Mouse (Mus musculus): ENCODE measurements around the gene Slc17a8. TPM values are rescaled to one million over a fixed set of nuclear protein-coding genes. Genes with fewer than 3 reads are reported as not detected.
"Not testable (repeated sequence)": the region's sequence is repeated elsewhere in the genome, so short reads cannot be mapped to it uniquely, and the experiment has no call there.

Slc17a8 gene
- total RNA-seq, 2 experiments from 2014 or later, result 4.2 to 5.4 TPM

DNA sequence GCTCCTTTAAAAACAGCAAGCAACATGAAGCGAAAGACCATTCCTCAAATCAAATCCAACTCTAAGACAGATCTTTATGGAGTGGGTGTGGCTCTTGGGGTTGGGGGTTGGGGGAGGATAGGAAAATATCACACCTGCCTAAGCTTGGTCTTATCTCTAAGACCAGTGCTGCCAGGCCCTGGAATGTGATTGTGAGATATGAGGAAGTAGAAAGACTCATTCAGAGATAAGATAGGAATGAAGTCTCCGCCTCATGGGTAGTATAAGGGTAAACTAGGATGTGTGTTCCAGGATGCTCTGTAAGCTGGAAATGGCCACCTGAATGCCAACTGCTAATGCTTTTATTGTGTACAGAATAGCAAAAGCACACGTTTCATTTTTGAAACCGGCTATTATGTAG is 26.7 kb downstream of the Slc17a8 start:
- DNase-seq, result no peak

DNA sequence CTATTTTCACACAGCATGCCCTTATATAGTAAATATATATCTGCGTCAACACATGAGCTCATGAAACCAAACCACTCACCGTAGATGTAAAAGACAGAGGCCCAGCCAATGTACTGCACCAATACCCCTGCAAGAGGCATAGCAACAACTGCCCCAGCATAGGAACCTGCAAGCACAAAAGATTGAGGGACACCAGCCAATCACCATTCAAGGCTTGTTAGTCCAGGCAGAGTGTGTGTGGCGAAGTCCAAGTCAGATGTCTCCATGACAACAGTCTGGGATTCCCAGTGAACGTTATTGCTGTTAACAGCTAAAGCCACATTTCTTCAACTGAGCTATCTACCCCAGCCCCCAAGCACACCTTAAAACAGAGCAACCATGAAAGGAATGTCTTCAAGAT is 28.3 kb downstream of the Slc17a8 start:
- intact Hi-C loops (cut with DNase I), result no loop called here
- DNase-seq, result no peak

More for the DNA sequence above, 26.7 kb downstream of the Slc17a8 start:
- intact Hi-C loops (cut with DNase I), result no loop called here

DNA sequence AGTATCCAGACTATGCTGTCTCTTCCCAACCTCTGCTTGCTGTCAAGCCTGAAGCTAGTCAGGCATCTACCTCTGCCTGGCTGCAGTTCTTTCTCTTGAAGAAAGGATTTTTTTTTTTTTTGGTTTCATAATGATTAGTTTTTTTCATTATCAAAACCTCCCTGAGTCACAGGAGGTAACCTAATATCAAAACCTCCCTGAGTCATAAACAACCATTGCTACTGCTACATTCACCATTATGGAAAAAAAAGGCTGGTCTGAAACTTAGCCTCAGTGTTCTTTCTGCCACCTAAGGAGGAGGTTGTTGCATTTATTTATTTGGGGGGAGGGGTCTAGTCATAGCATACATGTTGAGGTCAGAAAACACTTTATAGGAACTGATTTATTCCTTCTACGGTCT is 31.2 kb downstream of the Slc17a8 start:
- no peak for DNase-seq
- intact Hi-C loops (cut with DNase I), result no loop called here

DNA sequence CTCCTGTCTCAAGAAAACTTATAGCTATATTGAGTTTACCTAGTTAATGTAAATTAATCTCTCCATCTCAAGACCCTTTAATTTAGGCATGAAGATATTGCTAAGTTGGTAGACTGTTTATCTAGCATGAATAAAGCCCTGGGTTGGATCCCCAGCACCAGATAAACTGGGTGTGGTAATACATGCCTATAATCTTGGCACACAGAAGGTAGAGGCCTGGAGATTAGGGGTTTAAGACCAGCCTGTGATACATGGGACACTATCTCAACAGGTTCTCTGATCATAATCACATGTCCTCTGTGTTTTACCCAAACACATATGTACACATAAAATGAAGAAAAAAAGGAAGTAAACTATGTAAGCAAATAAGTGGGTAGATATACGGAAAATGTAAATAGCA is 32.3 kb downstream of the Slc17a8 start:
- intact Hi-C loops (cut with DNase I), result no loop called here
- no peak for DNase-seq

DNA sequence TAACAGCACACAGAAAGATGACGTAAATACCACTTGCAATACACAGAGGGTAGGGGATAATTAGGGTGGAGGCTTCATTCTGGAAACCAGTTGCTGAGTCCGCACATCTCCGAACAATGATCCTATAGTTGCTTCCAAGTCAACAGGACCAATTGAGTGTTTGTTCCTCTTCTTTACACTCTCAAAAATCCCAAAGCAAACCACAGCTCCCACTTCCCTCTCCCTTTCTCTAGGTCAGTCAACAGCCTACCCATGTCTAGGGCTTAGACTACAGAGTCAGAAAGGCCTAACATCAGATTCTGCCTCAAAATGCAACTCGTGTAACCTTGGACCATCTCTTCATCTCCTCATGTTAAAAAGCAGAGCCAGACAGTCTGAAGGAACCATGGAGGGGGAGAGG is 36.3 kb downstream of the Slc17a8 start:
- no peak for DNase-seq
- intact Hi-C loops (cut with DNase I), result no loop called here

DNA sequence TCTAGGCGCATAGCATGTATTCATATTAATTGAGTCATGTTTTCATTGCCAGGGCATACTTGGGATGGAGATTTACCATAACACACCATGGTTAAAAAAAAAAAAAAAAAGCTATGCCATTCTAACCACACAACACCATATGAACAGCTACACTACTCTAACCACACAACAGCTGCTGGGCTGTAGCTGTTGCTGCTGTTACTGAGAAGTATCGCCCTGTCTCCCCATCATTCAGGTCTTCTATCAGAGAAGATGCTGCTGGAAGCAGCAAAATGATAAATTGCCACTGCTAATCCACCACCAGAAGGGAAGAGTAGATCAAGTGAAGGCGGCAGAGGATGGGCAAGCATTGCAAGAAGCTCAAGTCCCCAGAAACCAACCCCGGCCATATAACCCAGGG is 42.3 kb downstream of the Slc17a8 start:
- intact Hi-C loops (cut with DNase I), result no loop called here
- no peak for DNase-seq

DNA sequence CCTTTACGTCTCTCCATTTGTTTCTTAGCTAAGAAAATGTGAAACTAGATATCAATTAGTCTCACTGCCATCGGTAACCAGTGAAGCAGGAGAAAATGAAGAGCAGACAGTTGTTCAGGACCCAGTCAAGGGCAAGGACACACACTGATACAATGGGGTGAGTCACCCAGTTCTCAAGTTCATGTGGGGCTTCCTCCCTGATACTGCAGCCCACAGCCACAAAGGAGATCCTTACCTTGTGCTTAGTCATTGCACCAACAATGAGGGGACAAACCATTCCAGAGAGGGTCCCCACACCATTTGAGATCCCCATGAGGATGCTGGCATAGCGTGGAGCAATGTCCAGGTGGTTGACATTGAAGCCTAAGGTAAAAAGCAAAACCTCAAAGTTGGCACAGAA is 43.4 kb downstream of the Slc17a8 start:
- intact Hi-C loops (cut with DNase I), result no loop called here
- DNase-seq, result no peak

DNA sequence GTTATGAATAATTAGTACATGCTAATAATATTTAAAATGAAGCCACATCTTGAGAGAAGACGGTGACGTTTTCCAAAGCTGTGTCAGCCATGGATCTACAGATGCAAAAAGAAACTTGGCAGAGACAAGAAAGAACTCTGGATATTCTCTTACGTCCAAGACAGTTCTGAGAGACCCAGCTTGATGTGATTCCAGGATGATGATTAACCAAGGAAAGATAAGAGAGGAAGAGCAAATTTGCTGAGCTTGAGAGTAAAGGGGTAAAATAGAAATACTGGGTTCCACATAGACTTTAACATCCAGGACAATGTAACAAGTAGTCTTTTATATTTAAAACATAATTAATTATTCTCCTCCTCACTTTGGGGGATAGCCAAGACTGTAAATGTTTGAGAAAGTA is 47.6 kb downstream of the Slc17a8 start:
- no peak for DNase-seq
- intact Hi-C loops (cut with DNase I), result no loop called here

DNA sequence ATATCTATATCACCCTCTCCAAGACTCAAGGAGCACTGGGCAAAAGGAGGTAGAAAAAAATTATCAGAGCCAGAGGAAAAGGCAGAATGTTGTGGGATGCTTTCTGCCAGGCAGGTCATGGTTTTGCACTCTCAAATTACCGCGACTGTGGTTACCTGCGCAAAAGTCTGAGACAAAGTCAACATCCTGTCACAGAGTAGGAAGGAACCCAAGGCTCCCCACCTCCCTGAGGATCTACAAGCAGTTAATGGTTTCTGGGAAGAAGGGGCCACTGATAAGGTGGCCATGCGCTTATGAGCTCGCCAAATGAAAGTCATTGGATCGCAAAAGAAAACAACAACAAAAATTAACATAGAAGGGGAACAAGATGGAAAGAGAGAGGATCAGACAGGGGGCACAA is 48.1 kb downstream of the Slc17a8 start:
- intact Hi-C loops (cut with DNase I), result no loop called here
- no peak for DNase-seq

DNA sequence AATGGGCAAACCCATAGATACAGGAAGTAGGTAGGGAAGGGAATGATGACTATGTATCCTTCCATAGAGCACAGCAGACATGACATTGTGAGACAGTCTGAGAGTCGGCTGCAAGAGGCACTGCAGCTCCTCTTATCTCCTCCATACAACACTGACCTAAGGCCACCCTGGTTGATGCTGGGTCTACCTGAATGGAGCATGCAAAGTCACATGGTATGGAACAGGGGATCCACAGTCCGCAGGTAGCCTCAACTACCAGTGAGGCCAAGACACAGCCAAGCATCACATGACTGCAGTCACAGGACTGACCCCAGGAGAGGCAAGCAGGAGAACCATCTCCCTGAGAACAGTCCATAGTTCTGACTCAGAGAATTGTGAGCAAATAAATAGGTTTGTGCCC is 53.7 kb downstream of the Slc17a8 start:
- intact Hi-C loops (cut with DNase I), result no loop called here
- no peak for DNase-seq

DNA sequence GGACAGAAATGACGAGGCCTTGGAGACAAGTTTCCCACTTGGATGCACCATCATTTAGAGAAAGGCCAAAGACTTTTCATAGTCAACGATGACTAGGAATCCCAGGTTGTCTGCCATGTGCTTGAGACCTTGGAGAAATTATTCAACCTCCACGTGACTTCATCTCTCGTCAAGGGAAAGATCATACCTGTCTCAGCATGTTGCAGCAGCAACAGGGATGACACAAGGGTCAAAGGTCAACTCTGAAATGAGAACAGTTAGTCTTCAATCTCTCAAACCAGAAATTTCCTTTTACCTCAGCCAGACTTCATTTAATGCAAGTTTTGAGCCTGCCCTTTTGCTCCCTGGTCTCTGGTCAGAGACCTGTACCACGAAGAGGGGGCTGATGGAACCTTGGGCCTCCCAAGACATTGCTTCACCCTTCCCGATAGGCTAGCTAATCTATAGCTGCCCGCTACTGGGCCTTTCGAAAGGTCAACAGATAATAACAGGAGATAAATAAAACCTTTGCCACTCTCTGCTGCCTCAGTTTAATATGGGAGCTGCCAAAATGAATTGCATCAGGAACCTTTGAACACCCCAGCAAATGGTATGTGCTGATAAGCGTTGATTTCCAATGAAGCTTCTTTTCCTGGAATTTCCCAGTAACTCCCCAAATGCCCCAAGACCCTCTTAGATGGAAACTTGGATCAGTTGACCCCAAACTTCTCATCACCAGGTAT is 55.6 kb downstream of the Slc17a8 start:
- intact Hi-C loops (cut with DNase I), result no loop called here
- no peak for DNase-seq

DNA sequence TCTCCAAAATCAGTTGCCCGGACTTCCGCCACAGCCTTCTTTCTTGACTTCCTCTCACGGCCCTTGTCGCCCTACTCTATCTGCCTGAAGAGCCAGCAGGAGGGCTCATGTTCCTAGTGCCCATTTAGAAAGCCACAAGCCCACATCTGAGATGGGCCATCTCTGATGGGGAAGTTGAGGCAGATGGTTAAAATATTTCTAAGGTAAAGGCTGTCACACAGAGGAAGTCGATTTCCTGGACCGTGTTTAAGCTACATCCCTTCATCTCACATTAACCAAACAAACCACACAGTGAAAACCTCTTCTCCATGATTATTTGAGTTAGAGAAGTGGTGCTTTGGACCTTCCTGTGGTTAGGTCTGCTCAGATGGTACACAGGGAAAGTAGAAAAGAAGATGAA is 58.9 kb downstream of the Slc17a8 start:
- no peak for DNase-seq
- intact Hi-C loops (cut with DNase I), result no loop called here

DNA sequence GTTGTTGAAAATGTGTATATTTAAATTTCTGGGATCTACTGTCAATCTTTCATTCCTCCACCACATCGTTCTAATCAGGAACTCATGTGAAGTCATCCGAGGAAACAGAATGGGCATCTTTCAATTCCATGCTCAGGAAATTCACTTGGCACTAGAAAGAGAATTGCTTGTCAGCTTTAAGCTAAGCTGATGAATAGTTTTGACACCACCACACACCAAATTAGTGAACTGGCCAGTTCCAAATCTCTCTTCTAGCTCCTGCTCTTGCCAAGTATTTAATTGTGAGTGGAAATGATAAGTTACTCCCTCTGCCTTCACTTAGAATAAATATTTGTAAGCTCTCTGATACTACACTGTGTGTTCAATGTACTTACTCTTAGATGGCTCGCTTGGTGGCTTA is 61.7 kb downstream of the Slc17a8 start:
- no peak for DNase-seq

DNA sequence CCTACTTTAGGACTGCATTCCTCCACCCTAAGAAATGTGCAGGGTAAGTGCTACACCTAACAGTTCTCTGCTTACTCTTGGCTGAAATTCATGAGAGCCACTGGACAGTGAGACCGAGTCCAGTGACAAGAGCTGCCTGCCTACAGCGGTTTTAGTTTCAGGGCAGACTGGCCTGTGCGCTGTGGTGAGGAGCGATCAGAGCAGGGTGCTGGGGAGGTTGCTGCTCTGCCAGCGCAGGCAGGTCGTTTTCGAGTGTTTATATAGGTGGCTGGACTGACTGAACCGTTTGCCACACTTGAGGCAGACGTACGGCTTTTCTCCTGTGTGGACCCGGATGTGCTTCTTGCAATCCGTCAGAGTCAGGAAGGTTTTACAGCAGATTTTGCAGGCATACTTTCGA is 66.2 kb downstream of the Slc17a8 start:
- intact Hi-C loops (cut with DNase I), result loop anchor here (5.0 kb wide), 1 partner anchor 67 kb away; the partner anchor contains the start of gene Slc17a8
- not testable (repeated sequence) for DNase-seq

More for the DNA sequence above, 61.7 kb downstream of the Slc17a8 start:
- intact Hi-C loops (cut with DNase I), result no loop called here

DNA sequence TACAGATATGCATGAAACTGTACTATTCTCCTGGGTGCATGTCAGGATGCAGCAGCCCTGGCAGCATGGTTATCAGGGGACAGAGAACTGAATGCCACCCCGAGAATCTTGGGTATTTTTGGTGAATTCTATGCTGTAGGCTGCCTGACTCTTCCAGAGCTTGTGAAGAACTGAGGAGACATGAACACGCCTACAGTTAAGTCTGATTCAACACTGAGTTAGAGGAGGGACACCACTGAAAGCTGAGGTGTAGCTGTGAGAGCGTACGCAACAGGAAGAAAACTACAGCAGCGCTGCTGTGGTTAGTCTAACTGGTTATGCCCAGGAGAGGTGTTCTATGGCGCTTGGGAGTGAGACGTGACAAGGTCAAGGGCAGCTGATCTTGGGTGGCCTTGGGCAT is 67.2 kb downstream of the Slc17a8 start:
- intact Hi-C loops (cut with DNase I), result loop anchor here (5.0 kb wide), 1 partner anchor 68 kb away; the partner anchor contains the start of gene Slc17a8
- not testable (repeated sequence) for DNase-seq

DNA sequence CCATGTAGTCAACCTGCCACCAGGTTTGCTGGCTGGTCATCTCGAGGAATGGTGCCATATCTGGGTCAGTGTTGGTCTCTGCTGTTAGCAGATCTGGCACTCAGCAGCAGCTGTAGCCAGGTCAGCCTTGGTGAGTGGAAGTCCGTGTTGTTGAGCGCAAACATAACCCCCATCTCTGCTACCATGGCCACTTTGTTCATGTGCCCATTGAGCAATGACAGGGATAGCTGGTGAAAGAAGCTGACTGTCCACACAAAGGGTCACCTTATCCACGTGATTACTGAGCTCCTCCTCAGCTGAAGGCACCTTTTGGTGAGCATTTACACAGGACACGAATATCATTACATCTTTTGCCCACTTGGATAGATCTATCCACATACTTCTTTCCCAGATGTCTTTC is 68.0 kb downstream of the Slc17a8 start:
- intact Hi-C loops (cut with DNase I), result loop anchor here (5.0 kb wide), 1 partner anchor 69 kb away; the partner anchor contains the start of gene Slc17a8

DNA sequence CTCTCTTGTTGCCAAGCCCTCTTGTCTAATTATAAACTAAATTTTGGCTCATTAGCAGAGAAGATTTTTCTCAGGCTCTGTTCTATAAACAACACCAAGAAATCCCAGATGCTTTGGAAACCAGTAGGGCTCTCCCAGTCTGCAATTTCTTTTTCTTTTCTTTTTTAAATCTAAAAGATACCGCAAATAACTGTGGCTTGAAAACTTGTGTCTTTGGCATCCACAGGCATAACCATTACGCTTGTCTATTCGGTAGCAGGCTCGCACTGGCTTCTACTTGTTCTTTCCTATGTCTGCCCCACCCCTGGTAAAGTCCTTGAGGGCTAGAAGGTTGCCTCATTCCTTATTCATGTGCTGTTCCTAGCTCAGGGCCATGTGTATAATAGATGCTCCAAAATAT is 69.4 kb downstream of the Slc17a8 start:
- intact Hi-C loops (cut with DNase I), result loop anchor here (5.0 kb wide), 1 partner anchor 71 kb away; the partner anchor contains the start of gene Slc17a8
- no peak for DNase-seq

More for the DNA sequence above, 68.0 kb downstream of the Slc17a8 start:
- no peak for DNase-seq

DNA sequence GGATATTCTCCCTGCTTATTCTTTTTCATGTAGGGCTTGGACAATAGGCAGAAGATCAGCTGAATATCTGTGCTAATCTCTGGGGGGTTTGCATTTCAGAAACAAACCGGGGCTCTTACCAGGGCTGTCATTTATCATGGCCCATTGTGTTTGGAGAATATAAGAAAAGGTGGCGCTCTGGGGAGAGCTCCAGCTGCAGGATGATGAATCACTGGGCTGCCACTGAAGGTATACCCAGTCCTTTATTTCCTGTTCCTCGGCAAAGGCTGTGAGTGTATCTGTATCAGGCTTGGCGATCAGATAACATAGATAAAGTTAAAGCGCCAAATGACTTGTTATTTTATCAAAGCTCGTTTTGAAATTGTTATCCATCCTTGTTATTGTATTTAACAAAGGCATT is 73.0 kb downstream of the Slc17a8 start:
- intact Hi-C loops (cut with DNase I), result no loop called here
- DNase-seq, result no peak

DNA sequence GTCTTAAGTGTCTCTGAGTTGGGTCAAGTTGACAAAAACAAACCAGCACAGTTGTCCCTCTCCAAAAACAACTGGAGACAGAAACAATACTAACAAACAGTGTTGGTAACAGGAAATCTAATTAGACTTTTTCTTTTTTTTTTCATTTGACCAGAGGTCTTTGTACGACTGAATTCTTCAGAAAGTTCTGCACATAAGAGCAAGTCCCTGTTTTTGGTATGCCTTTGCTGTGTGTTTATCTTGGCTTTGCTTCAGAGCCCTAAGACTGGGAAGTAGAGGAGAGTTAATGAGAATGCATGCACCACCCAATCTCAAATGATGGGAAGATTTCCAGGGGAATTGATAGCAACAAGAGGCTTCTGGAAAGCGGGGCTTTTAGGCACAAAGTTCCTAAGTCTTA is 74.1 kb downstream of the Slc17a8 start:
- intact Hi-C loops (cut with DNase I), result no loop called here
- DNase-seq, result no peak

DNA sequence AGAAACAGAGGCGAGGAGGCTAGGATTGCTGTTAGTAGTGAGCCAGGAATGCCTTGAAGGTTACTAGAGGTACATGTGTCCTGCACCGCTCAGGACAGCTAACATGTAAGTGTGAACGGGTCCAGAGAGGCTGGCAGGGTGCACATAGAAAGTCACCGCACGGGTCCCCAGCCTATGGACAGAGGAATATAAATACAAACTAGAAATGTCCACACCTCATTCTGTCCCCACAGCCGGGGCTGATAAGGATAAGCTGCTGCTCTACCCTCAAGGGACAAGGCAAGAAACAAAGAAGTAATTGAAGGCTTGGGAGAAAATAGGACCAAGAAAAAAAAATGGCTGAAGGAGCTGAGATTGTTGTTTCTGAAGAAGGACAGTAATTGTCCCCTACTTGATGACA is 77.2 kb downstream of the Slc17a8 start:
- DNase-seq, result no peak
- intact Hi-C loops (cut with DNase I), result no loop called here

DNA sequence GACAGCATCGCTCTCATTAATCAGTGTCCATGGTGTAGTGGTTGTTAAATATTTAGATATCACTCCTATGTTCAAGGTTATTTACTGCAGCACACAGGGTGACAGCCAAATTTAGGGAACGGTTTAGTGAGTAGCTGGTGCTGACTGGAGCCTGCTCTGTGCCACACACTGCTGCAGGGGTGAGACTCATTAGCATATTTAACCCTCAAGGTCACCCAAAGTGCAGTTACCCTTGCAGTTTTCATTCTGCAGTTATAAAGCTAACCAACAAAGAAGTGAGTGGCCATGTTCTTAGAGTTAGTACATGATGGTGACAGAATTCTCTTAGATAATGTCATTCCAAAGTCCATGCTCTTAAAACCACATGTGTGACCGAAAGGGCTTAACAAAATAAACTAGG is 78.7 kb downstream of the Slc17a8 start:
- DNase-seq, result no peak

DNA sequence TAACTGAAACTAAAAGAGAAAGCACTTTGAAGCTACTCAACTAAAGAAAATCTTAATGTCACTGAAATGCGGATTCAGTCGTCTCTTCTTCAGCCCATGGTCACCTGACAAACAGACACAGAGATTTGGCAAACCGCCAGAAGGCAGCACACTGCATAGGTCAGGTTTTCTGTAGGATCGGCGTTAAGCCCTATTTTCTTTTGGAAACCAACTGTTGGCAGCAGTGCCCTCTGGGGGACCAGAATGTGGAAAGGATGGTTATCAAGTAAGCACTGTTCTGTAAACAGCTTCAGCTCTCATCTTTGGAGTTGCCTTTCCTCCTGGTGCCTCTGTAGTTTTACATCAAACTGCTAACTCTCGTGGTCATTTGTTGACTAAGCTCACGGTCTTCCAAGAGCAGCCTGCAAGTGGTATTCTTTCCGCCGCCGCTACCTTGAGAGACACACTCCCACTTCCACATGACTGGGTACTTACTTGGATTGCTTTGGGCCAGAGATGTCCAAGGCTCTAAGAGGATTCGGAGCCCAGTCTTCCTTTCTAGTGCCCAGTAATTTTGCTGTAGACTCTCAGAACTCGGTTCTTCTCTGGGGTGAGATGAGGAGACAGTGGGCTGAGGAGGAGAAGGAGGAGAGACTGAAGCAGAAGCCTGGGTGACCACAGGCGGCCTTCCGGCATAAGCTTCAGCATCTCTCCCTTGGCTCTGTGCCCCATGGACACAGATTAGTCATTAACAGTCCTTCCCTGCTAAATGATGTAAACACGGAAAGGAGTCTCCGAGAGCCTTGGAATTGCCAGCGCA is 87.9 kb downstream of the Slc17a8 start, which contains the start of gene Nr1h4:
TSS of gene Nr1h4 (minus strand) at position 657 of the 799 bp plus-strand sequence.
- peak; percentile 74 for DNase-seq
- intact Hi-C loops (cut with DNase I), result no loop called here

More for the DNA sequence above, 78.7 kb downstream of the Slc17a8 start:
- intact Hi-C loops (cut with DNase I), result no loop called here
